Mouse (Mus musculus): ENCODE data around the gene Dus3l. TPM values are rescaled to one million over a fixed set of nuclear protein-coding genes. Genes with fewer than 3 reads are reported as not detected.

Gene Dus3l
- polyA plus RNA-seq (2012; rRNA removed) = 145 and 149 TPM in 2 replicates

- peak; percentile 86 to 90 for DNase-seq (ENCODE audit: extremely low spot score in 1 of 2, low spot score in 1 of 2)
Observed at GRCm38 (mm10) chr17:56764474-56765354, at the start of gene Dus3l. TSS of gene Dus3l (plus strand) at chr17:56764757.

- no peak for DNase-seq (ENCODE audit: extremely low spot score in 1 of 2, low spot score in 1 of 2)
Observed at GRCm38 (mm10) chr17:56715360-56715759, 49.2 kb upstream of the Dus3l start.

DNA sequence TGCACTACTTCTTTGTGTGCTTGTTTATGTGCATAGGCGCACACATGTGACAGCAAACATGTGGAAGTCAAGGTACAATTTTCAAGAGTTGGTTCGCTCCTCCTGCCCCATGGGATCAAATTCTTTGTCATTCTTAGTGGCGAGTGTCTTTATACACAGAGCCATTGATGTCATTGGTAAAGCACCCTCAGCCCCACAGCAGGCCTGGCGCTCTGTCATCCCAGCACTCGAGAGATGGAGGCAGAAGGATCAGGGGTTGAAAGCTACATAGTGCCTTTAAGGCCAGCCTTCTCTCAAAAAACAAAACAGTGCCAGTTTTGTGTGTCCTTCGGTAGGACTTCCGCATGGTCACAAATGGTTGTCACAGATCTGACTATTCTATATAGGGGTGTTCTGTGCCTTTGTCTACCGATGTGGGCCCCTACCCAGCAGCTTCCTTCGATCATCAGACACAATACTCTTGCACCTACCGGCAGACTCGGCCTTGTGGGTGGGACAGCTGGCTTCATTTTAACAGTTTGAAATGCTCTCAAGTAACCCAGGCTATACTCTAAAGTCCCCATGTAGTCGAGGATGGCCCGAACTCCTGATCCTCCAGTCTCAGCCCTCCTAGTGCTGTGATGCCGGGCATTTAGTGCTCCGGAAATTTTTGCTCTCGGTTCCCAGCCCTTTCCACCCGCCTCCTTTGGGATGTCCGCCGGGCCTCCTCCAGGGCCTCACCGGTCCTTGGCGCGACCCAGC lies 48.5 kb upstream of the Dus3l start:
- DNase-seq (ENCODE audit: extremely low spot score in 1 of 2, low spot score in 1 of 2) = no peak

GRCm38 (mm10) chr17:56716655-56717362 lies 47.7 kb upstream of the Dus3l start:
- DNase-seq (ENCODE audit: extremely low spot score in 1 of 2, low spot score in 1 of 2) = peak; percentile 98 to 99

- peak; percentile 89 to 94 for DNase-seq (ENCODE audit: extremely low spot score in 1 of 2, low spot score in 1 of 2)
Observed at GRCm38 (mm10) chr17:56717363-56718058, 47.0 kb upstream of the Dus3l start, which contains the start of the genes Ndufa11 and Vmac. TSS of gene Ndufa11 (plus strand) at chr17:56717767. TSS of gene Vmac (minus strand) at chr17:56718022.

- DNase-seq (ENCODE audit: extremely low spot score in 1 of 2, low spot score in 1 of 2) = no peak
Observed at GRCm38 (mm10) chr17:56722441-56722840, 42.1 kb upstream of the Dus3l start.

- no peak for DNase-seq (ENCODE audit: extremely low spot score in 1 of 2, low spot score in 1 of 2)
Observed at GRCm38 (mm10) chr17:56723419-56724161, 41.0 kb upstream of the Dus3l start.

DNA sequence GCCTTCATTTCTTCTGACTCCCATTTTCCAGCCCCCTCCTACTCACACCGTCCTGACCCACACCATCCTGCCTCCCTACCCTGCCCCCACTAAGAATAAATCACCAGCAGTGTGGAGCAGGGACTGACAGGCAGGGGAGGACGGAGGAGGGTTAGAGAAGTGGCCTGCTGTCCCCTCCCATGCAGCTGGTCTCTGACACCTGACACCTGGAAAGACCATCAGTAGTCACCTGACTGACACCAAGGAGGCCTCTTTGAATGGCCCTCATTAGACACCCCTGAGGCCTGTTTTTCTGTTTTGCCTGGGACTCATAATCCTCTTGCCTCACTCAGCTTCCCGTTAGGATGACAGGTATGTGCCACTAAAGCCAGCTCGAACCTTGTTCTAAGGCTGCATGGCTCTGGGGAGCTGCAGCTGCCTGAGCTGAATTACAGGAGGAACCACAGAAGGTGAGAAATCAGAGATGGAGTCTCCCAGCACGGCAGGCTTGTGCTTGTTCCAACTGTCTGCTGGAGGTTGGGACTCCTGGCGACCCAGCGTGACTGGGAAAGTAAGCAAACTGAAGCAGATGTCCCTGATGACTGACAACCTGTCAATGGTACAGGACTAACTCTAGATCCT lies 37.4 kb upstream of the Dus3l start:
- no peak for DNase-seq (ENCODE audit: extremely low spot score in 1 of 2, low spot score in 1 of 2)

- no peak for DNase-seq (ENCODE audit: extremely low spot score in 1 of 2, low spot score in 1 of 2)
Observed at GRCm38 (mm10) chr17:56727659-56728058, 36.9 kb upstream of the Dus3l start.

- no peak for DNase-seq (ENCODE audit: extremely low spot score in 1 of 2, low spot score in 1 of 2)
Observed at GRCm38 (mm10) chr17:56728117-56728516, 36.4 kb upstream of the Dus3l start.

DNA sequence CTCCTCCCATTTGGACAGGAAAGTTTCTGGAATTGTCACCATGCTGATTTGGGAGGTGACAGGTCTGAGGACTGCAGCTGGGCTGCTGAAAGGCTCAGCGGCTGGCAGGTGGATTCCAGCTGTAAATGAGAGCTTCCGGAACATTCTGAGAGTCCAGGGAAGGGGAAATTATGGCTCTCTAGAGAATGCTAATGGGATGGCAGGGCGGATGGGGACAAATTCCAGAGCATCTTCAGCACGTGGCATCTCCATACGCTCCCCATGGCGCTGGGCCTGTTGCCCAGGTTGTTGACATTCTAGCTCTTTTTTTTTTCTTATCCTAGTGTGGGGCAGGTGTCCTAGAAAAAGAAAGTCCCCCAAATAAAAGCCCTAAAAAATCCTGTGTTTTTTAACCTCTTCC lies 35.4 kb upstream of the Dus3l start:
- DNase-seq (ENCODE audit: extremely low spot score in 1 of 2, low spot score in 1 of 2) = no peak

DNA sequence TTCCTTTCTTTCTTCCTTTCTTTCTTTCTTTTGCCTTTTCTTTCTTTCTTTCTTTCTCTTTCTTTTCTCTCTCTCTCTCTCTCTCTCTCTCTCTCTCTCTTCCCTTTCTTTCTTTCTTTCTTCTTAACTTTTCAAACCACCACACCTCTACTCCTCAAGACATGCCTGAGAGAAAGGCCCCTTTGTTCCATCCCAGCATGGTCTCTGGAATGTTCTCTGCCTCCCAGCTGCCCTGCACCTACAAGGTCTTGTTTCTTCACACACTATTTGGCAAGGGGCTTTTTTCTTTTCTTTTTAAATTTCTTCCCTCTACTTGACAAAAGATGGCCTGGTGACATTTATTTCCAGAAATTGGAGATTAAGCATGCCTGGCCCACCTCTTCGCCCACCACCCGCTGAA lies 34.9 kb upstream of the Dus3l start:
- DNase-seq (ENCODE audit: extremely low spot score in 1 of 2, low spot score in 1 of 2) = no peak

- no peak for DNase-seq (ENCODE audit: extremely low spot score in 1 of 2, low spot score in 1 of 2)
Observed at GRCm38 (mm10) chr17:56736534-56736933, 28.0 kb upstream of the Dus3l start.

DNA sequence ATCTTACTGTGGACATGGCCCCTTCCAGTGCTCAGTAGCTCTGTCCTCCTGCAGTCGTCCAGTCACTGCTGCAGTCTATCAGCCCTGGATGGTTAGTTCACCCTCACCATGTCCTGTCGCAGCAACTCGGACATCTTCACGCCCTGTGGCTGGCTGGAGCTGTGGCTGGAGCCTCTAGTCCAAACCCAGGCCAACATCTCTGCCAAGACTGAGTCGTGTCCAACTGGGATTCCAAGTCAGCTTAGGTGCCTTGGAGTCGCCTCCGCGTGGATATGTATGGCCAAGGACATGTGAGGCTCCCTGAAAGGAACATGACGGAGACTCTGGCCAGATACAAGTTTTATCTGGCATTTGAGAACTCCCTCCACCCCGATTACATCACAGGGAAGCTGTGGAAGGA lies 26.3 kb upstream of the Dus3l start:
- no peak for DNase-seq (ENCODE audit: extremely low spot score in 1 of 2, low spot score in 1 of 2)

DNA sequence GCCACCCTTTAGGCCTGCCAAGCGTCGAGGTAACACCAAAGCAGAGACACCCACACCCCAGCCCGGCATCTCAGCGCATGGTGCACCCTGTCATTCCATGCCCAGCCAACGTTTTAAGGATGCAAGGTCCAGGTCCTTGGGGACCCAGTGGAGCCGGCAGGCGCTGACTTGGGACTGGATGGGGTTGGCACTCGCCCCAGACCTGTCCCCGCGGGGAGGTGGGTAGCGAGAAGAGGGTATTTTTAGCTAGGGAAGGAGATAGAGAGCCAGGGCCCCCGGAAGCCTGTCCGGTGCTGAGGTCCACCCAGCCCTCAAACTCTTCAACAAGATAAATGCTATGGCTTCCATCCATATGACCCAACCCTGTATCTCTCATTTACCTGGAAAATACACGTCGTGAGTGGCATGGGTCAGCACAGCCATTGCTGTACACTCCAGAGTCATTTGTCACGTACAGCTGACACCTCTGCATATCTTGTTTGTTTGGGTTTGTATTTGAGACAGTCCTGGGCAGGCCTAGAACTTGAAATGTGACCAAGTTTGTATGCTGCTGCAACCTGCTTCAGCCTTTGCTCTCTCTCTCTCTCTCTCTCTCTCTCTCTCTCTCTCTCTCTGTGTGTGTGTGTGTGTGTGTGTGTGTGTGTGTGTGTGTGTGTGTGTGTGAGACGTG lies 24.3 kb upstream of the Dus3l start:
- no peak for DNase-seq (ENCODE audit: extremely low spot score in 1 of 2, low spot score in 1 of 2)

DNA sequence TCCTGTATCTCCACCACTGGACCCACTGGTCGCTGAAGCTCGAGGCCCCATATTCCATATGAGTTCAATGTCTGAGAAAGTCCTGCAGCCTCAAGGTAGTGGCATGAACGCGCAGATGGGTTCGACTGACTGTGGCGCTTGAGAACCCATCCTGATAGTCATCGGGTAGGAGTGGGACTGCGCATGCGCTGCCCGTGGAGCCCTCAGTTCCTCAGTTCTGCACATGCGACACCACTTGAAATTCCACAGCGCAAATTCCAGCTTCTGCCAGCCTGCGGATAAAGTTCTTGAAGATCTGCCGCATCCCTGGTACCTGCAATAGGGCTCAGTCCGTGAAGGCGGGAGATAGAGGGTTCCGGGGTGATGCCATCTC lies 23.8 kb upstream of the Dus3l start:
- DNase-seq (ENCODE audit: extremely low spot score in 1 of 2, low spot score in 1 of 2) = no peak

GRCm38 (mm10) chr17:56744173-56744572 lies 20.4 kb upstream of the Dus3l start:
- no peak for DNase-seq (ENCODE audit: extremely low spot score in 1 of 2, low spot score in 1 of 2)

DNA sequence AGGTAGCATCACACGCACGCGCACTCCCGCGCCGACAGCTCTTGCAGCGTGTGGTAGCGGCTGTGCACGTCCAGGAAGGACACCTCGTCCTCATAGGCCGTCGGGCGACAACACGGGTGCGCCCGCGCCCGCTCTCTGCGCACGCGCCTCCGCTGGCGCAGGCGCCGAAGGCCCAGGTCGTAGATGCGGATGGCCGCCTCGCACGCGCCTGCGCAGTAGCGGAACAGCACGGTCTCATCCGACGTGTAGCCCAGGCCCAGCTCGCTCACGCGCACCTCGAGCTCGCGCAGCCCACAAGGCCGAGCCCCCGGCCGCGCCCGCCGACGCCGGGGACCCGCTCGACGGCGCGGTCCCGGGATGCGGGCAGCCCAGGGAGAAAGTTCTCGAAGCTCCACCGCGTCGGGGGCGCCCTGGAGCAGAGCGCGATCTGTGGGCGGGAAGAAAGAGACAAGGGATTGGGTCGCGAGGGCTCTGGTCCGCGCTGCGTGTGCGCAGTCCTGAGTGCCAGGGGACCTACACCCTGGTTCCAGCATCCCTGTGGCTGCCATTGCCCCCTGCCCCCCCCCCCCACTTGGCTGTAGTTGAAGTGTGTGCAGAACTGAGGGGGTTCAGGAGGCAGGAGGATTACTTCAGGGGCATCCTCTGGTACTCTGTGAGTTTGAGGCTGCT lies 13.0 kb upstream of the Dus3l start:
- no peak for DNase-seq (ENCODE audit: extremely low spot score in 1 of 2, low spot score in 1 of 2)
